Mouse (Mus musculus): ENCODE data around the gene Bag2. TPM values are rescaled to one million over a fixed set of nuclear protein-coding genes. Genes with fewer than 3 reads are reported as not detected.
"Not testable (repeated sequence)": the region's sequence is repeated elsewhere in the genome, so short reads cannot be mapped to it uniquely, and the experiment has no call there.

Gene Bag2
- polyA plus RNA-seq, 1 experiment from 2014 or later = 71.5 TPM

DNA sequence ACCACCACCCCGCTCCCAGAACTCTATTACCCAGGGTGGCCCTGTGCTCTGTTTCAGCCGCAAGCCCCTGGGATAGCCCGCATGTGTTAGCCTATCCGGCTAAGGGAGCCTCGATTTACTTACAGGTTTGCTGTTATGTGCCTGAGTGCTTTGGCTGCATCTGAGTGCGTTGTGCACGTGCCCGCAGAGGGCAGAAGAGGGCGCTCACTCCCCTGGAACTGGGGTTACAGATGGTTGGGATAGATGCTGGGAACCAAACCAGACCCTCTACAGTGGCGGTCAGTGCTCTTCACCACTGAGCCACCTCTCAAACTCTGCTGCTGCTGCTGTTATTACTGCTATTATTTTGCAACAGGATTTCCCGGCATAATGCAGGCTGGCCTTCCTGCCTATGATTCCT lies 8.5 kb downstream of the Bag2 start:
- 94% methylated on average over 11 of the region's 11 CpGs for WGBS
- Histone ChIP-seq H3K4me3 (replicated peaks) (no peak overlapping the region), H3K4me1 (no peaks in the 10 kb centered on the region), H3K4me2 (no peak overlapping the region), H3K27me3 (replicated peaks) (no peaks in the 10 kb centered on the region), H3K9me3 (no peaks in the 10 kb centered on the region), H3K36me3 (peaks cover 9% of the 10 kb centered on the region), H3K9ac (no peak overlapping the region), H3K27ac (no peak overlapping the region)
- ATAC-seq (ENCODE audit: insufficient read depth, low FRiP score, low read depth) = no peak

DNA sequence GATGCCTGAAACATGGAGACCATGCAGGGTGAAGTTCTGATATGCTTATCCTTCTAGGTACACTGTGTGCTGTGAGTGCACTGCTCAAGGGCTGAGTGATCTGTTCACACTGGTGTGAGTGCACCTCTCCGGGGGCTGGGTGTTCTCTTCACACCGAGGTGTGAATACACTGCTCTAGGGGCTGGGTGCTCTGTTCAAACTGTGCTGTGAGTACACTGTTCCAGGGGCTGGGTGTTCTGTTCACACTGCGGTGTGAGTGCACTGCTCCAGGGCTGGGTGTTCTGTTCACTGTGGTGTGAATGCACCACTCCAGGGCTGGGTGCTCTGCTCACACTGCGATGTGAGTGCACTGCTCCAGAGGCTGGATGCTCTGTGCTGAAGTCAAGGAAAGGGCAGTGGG lies 11.7 kb downstream of the Bag2 start:
- Histone ChIP-seq H3K4me1 (no peaks in the 10 kb centered on the region), H3K36me3 (peaks cover 15% of the 10 kb centered on the region), H3K27me3 (replicated peaks) (no peaks in the 10 kb centered on the region), H3K4me3 (replicated peaks) (no peak overlapping the region), H3K9ac (no peak overlapping the region), H3K9me3 (no peaks in the 10 kb centered on the region), H3K27ac (no peak overlapping the region), H3K4me2 (no peak overlapping the region)
- 0 out of 2 replicates have a peak, but pooled peaks have one; percentile 24 for ATAC-seq (ENCODE audit: insufficient read depth, low FRiP score, low read depth)
- WGBS = 91% methylated on average over 4 of the region's 4 CpGs

DNA sequence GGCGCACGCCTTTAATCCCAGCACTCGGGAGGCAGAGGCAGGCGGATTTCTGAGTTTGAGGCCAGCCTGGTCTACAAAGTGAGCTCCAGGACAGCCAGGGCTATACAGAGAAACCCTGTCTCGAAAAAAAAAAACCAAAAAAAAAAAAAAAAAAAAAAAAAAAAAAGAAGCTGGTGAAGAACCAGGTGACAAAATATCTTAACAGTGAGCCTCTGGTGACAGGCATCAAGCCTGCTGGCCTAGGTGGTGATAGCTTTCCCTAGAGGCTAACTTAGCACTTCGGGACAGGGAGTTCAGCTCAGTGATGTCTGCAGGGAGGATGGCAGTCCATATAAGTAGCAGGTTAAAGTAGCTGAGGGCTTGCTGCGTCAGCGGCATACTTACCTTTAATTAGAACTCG lies 12.8 kb downstream of the Bag2 start:
- not testable (repeated sequence) for H3K4me3 ChIP-seq (replicated peaks); H3K4me2 ChIP-seq; H3K9me3 ChIP-seq; H3K27me3 ChIP-seq (replicated peaks); ATAC-seq (ENCODE audit: insufficient read depth, low FRiP score, low read depth); H3K4me1 ChIP-seq; H3K9ac ChIP-seq; H3K27ac ChIP-seq
- WGBS = 91% methylated on average over 9 of the region's 9 CpGs
- peaks cover 17% of the 10 kb centered on the region for H3K36me3 ChIP-seq

DNA sequence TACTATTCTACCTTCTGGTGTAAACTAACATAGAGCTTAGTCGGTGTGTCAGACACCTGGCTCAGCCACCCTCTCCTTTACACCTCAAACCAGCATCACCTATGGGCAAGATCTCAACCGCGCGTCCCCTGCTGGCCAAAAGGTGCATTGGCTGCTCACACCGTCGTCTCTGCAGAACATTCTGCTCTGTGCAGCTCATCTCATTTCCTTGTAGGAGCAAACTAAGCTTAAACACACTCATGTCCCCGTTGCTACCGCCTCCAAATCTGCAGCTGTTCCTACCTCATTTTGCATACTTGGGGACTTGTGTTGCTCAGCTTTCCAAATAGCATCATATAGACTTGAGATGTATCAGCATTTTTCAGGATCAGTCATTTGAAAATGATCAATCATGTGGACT lies 14.7 kb downstream of the Bag2 start:
- Histone ChIP-seq H3K9me3 (no peaks in the 10 kb centered on the region), H3K4me1 (no peaks in the 10 kb centered on the region), H3K4me2 (no peak overlapping the region), H3K4me3 (replicated peaks) (no peak overlapping the region), H3K9ac (no peak overlapping the region), H3K36me3 (peaks cover 25% of the 10 kb centered on the region), H3K27ac (no peak overlapping the region), H3K27me3 (replicated peaks) (no peaks in the 10 kb centered on the region)
- ATAC-seq (ENCODE audit: insufficient read depth, low FRiP score, low read depth) = peak; percentile 56; the same call in 1 of the 2 replicates
- WGBS = 20% methylated on average over 8 of the region's 8 CpGs

DNA sequence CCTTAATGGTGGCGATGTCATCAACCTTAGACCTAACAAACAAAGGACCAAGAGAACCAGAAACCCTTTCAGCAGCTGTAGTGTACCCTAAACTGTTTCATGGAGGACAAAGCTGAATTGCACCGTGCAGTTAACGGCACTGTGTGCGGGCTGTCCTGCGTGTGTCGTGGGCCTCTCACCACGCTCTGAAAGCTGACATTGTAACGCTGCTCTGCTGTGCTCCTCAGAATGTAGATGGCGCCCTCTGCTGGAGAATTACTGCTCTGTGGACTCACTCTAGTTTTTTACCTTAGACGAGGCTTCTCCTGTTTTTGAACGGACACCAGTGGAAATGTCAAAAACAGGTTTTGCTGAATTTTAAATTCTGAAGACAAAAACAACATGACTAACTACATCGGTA lies 18.3 kb downstream of the Bag2 start:
- Histone ChIP-seq H3K27ac (no peak overlapping the region), H3K4me2 (no peak overlapping the region), H3K36me3 (peaks cover 30% of the 10 kb centered on the region), H3K9ac (no peak overlapping the region), H3K4me1 (no peaks in the 10 kb centered on the region), H3K9me3 (no peaks in the 10 kb centered on the region), H3K4me3 (replicated peaks) (no peak overlapping the region), H3K27me3 (replicated peaks) (no peaks in the 10 kb centered on the region)
- 29% methylated on average over 12 of the region's 12 CpGs for WGBS
- ATAC-seq (ENCODE audit: insufficient read depth, low FRiP score, low read depth) = 0 out of 2 replicates have a peak, but pooled peaks have one; percentile 51

DNA sequence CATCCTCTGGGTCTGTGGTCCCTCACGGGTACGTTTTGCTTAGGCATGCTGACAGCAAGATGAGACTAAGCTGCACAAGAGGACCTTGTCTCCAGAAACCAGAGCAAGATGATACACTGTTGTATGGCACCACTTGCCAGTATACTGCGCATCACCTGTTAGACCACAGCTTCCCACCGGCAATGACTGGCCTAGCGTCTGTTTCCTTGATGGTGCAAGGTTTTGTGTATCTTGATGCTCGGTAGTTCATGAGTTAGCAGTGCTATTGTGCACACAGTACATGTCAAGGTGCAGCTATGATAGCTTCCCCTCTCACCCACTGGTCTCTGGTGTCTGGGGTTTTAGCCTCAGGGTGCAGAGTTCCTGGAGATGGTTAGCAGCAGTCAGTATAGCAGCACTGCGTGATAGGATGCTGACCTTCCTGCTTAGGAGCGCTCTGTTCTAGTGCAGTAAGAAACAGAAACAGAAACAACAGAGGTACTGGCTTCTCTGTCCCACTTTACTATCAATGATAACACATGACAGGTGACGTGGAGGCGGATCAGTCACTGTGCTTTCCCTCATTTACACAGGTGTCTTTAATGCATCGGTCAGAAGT lies 18.8 kb downstream of the Bag2 start:
- H3K9me3 ChIP-seq = no peaks in the 10 kb centered on the region
- no peaks in the 10 kb centered on the region for H3K4me1 ChIP-seq
- no peak overlapping the region for H3K9ac ChIP-seq
- H3K36me3 ChIP-seq = peaks cover 30% of the 10 kb centered on the region
- no peak overlapping the region for H3K27ac ChIP-seq
- no peak overlapping the region for H3K4me2 ChIP-seq
- H3K27me3 ChIP-seq (replicated peaks) = no peaks in the 10 kb centered on the region
- no peak overlapping the region for H3K4me3 ChIP-seq (replicated peaks)
- no peak for ATAC-seq (ENCODE audit: insufficient read depth, low FRiP score, low read depth)
- WGBS = 86% methylated on average over 11 of the region's 11 CpGs

DNA sequence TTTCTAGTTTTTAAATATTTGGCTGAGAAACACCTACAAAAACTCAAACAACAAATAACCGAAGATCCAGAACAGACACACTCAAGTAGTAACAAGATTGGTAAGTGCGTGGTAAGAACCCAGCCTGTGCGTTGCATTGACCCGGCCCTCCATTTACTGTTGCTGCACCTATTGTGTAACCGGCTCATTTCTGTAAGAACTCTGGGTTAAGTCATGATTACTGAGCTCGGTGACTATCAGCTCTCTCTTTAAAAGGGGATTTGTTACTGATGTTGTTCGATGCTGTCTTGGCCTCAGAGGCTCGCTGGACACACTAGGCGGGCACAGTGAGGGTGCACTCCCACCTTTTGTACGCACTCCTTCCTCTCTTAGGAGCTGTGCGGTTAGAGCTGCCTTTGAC lies 19.3 kb downstream of the Bag2 start:
- Histone ChIP-seq H3K27ac (no peak overlapping the region), H3K27me3 (replicated peaks) (no peaks in the 10 kb centered on the region), H3K4me1 (no peaks in the 10 kb centered on the region), H3K4me3 (replicated peaks) (no peak overlapping the region), H3K36me3 (peaks cover 30% of the 10 kb centered on the region), H3K4me2 (no peak overlapping the region), H3K9ac (no peak overlapping the region), H3K9me3 (no peaks in the 10 kb centered on the region)
- ATAC-seq (ENCODE audit: insufficient read depth, low FRiP score, low read depth) = no peak
- 88% methylated on average over 11 of the region's 11 CpGs for WGBS

DNA sequence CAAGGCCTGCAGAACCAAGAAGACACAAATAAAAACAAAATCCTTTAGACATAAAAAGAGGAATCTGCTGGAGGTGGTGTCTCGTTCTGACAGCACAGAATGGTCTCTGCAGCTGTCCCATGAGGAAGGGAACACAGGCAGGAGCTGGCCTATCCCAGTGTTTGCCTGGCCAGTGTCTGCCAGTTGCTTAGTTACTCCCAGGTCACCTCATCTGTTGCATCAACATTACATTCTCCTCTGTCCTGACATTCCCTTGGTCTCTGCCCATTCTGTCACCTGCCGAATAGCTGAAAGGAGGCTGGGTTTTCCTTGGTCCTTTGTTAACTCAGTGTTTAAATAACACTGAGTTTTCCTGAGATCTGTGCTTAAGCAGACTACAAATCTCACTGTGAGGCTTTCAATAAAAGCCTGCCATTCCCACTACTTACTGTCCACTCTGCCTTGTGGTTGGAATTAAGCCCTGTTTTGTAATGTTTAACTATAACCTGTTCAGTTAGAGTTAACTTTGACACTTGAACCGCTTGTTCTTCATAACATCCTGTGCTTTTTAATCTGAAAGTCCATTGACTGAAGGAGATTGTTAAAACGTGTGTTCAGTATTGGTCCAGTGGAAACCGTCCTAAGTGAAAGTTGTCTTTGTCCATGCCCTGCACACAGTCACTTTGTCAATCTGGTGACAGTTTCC lies 23.5 kb downstream of the Bag2 start:
- ATAC-seq (ENCODE audit: insufficient read depth, low FRiP score, low read depth) = no peak
- Histone ChIP-seq H3K27me3 (replicated peaks) (no peaks in the 10 kb centered on the region), H3K36me3 (peaks cover 33% of the 10 kb centered on the region), H3K4me2 (no peak overlapping the region), H3K4me3 (replicated peaks) (no peak overlapping the region), H3K4me1 (no peaks in the 10 kb centered on the region), H3K9me3 (no peaks in the 10 kb centered on the region), H3K27ac (no peak overlapping the region), H3K9ac (no peak overlapping the region)
- 58% methylated on average over 5 of the region's 5 CpGs for WGBS

DNA sequence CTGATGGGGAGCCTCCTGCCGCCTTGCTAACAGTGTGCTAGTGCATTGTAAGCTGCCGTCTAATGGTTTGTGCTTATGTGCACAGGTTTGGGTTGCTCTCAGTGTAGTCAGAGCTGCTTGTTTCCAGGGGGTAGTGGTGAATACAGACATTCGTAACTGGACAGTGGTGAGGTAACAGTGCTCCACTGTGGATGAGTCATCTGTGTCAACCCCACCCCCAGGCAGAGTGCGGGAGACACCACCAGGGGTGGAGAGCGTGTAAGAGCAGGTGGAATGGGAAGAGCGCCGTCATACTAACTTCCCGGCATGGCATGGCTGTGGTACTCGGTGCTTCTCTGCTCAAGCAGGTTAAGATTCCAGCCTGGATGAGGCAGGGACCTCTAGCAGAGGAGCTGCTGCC lies 24.6 kb downstream of the Bag2 start:
- peaks cover 26% of the 10 kb centered on the region for H3K36me3 ChIP-seq
- no peak overlapping the region for H3K27ac ChIP-seq
- no peaks in the 10 kb centered on the region for H3K9me3 ChIP-seq
- no peak overlapping the region for H3K9ac ChIP-seq
- WGBS = 84% methylated on average over 9 of the region's 9 CpGs
- H3K27me3 ChIP-seq (replicated peaks) = no peaks in the 10 kb centered on the region
- H3K4me3 ChIP-seq (replicated peaks) = no peak overlapping the region
- no peaks in the 10 kb centered on the region for H3K4me1 ChIP-seq
- ATAC-seq (ENCODE audit: insufficient read depth, low FRiP score, low read depth) = no peak
- no peak overlapping the region for H3K4me2 ChIP-seq

DNA sequence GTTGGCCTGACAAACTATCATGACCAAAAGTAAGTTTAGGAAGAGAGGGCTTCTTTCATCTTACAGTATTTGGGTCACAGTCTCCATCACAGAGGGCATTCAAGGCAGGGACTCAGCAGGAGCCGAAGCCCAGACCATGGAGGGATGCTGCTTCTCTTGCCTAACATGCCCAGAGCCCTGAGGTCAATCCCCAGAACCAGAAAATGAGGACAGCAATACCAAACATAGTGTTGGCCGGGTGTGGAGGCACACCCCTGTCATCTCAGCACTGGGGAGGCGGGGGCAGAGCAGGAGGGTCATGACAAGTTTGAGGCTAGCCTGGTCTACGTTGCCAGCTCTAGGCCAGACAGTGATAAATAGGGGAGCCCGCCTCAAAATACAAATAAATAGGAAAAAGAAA lies 32.5 kb downstream of the Bag2 start:
- H3K36me3 ChIP-seq = peaks cover 43% of the 10 kb centered on the region
- H3K27me3 ChIP-seq (replicated peaks) = no peaks in the 10 kb centered on the region
- no peak overlapping the region for H3K9ac ChIP-seq
- no peak for ATAC-seq (ENCODE audit: insufficient read depth, low FRiP score, low read depth)
- no peaks in the 10 kb centered on the region for H3K9me3 ChIP-seq
- 93% methylated on average over 5 of the region's 5 CpGs for WGBS
- H3K27ac ChIP-seq = no peak overlapping the region
- no peak overlapping the region for H3K4me3 ChIP-seq (replicated peaks)
- H3K4me2 ChIP-seq = no peak overlapping the region
- H3K4me1 ChIP-seq = 0 out of 2 replicates have a peak, but pooled peaks cover 4% of the 10 kb centered on the region

DNA sequence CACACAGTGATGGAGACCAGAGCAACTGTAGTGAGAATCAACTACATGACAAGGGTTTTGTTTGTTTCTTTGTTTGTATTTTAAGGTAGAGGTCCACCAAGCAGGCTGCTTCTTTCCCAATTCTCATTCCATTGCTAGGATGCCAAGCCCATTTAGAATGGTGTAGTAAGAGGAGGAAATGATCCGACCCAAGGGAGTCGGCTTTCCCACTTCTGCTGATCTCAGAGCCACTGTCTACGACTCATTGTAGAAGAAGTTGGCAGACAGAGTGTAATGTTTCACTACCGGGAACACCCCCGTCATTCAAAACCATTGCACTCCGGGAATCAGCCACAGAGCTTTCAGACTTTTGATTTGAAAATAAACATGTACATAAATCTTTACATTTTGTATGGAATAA lies 33.1 kb downstream of the Bag2 start:
- H3K27ac ChIP-seq = no peak overlapping the region
- no peak for ATAC-seq (ENCODE audit: insufficient read depth, low FRiP score, low read depth)
- H3K27me3 ChIP-seq (replicated peaks) = no peaks in the 10 kb centered on the region
- 0 out of 2 replicates have a peak, but pooled peaks cover 4% of the 10 kb centered on the region for H3K4me1 ChIP-seq
- H3K9me3 ChIP-seq = no peaks in the 10 kb centered on the region
- WGBS = 84% methylated on average over 6 of the region's 6 CpGs
- no peak overlapping the region for H3K4me2 ChIP-seq
- H3K9ac ChIP-seq = no peak overlapping the region
- peaks cover 43% of the 10 kb centered on the region for H3K36me3 ChIP-seq
- H3K4me3 ChIP-seq (replicated peaks) = no peak overlapping the region

DNA sequence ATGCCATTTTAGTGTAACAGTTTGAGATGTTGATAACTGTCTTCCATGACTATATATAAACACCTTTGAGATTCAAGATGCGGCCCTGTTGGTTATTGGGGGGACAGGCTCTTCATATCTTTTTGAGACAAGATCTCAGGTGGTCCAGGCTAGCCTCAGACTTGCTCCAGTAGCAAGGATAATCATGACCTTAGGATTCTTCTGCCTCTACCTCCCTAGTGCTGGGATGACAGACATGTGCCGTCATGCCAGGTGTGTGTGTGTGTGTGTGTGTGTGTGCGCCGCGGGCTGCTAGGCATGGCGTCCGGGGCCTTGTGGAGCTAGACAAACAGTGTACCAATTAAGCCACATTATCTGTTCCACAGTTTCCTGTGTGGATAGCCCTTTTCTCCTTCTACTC lies 36.6 kb downstream of the Bag2 start:
- Histone ChIP-seq H3K27me3 (replicated peaks) (no peaks in the 10 kb centered on the region), H3K4me1 (0 out of 2 replicates have a peak, but pooled peaks cover 4% of the 10 kb centered on the region), H3K9me3 (no peaks in the 10 kb centered on the region), H3K27ac (no peak overlapping the region), H3K4me3 (replicated peaks) (no peak overlapping the region), H3K4me2 (peak overlapping the region; percentile 59), H3K36me3 (peaks cover 36% of the 10 kb centered on the region), H3K9ac (no peak overlapping the region)
- ATAC-seq (ENCODE audit: insufficient read depth, low FRiP score, low read depth) = no peak
- WGBS = 80% methylated on average over 7 of the region's 7 CpGs

All from stomach, embryonic 15.5 days (tissue).